Mouse (Mus musculus): ENCODE data around the gene Pms2.

Gene Pms2

GRCm38 (mm10) chr5:143932831-143933230, 23.1 kb downstream of the Pms2 start, which contains the start of gene Rsph10b:
Gene Rsph10b, plus strand, starts transcription at chr5:143933035.
- DNase-seq (ENCODE audit: low read depth in 2 of 2, low spot score in 2 of 2), result no peak

DNA sequence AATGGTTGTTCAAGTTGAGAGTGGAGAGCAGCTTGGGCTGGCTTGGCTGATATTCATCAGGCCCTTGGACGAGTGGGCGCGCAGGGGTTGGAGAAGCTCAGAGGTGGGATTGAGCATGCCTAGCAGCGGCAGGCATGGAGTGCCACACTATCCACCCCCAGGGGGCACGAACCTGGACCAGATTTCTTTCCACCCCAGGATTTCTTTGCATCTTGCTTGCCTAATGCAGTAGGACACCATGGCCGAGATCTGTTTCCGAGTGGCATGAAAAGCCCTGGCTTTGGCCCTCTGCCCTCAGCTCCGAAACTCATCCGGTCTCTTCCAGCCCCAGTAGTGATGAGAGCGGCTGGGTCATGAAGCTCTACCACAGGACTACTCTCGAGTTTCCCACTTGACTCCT, 23.6 kb downstream of the Pms2 start:
- DNase-seq (ENCODE audit: low read depth in 2 of 2, low spot score in 2 of 2), result no peak

- no peak for DNase-seq (ENCODE audit: low read depth in 2 of 2, low spot score in 2 of 2)
Observed at GRCm38 (mm10) chr5:143933875-143934274, 24.1 kb downstream of the Pms2 start.

GRCm38 (mm10) chr5:143936156-143936555, 26.4 kb downstream of the Pms2 start:
- DNase-seq (ENCODE audit: low read depth in 2 of 2, low spot score in 2 of 2), result no peak

- DNase-seq (ENCODE audit: low read depth in 2 of 2, low spot score in 2 of 2), result no peak
Observed at GRCm38 (mm10) chr5:143941588-143941987, 31.8 kb downstream of the Pms2 start.

GRCm38 (mm10) chr5:143943231-143944125, 33.7 kb downstream of the Pms2 start:
- no peak for DNase-seq (ENCODE audit: low read depth in 2 of 2, low spot score in 2 of 2)

- no peak for DNase-seq (ENCODE audit: low read depth in 2 of 2, low spot score in 2 of 2)
Observed at GRCm38 (mm10) chr5:143948361-143948760, 38.6 kb downstream of the Pms2 start.

DNA sequence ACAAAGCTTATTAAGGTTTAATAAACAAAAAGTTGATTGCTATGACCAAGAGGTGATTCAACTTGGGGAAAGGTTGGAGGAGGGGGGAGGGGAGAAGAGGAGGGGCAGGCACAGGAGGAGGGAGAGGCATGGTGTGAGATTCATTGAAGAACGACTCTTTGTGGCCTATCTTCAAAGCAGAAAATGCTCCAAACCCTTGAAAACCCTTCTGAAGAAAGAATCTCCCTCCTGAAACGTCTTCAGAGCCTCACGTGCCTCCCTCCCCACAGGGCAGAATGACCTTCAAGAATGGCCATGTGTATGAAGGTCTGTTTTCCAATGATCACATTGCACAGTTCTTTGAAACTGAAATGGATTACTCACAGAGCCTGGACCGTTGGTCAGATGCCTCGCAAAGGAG, 40.3 kb downstream of the Pms2 start:
- DNase-seq (ENCODE audit: low read depth in 2 of 2, low spot score in 2 of 2), result no peak

DNA sequence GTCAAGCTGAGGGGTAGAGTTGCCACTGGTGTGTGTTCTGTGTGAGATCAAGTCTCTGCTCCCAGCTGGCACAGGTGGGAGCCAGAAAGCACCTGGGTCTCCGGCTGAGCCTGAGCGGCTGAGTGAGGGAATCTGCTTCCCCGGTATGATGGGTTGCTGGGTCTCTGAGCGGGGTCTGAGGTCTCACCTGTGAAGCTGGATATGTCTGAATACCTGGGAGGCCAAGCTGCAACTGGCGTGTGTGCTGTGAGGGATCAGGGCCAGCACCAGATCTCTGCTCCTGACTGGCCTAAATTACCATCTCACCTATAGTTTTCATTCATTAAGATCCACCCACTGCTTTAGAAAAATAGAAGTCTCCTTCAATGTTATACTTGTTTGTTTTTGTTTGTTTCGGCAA, 47.3 kb downstream of the Pms2 start:
- DNase-seq (ENCODE audit: low read depth in 2 of 2, low spot score in 2 of 2), result no peak

- DNase-seq (ENCODE audit: low read depth in 2 of 2, low spot score in 2 of 2), result no peak
Observed at GRCm38 (mm10) chr5:143959551-143959950, 49.8 kb downstream of the Pms2 start.

DNA sequence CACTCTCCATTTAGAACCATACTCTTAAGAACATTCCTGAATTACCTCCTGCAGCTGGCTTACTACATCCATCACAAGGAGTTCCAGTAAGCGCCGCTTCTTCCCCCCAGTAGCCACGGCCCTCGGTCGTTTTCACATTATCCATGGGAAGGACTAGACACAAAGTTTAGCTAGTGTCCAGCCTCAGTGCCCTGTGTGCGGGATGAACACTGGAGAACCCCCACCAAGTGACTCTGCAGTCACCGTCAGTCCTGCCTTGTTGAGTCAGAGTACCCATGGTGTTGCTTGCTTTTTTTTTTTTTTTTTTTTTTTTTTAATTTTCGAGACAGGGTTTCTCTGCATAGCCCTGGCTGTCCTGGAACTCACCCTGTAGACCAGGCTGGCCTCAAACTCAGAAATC, 51.4 kb downstream of the Pms2 start:
- DNase-seq (ENCODE audit: low read depth in 2 of 2, low spot score in 2 of 2), result no peak

DNA sequence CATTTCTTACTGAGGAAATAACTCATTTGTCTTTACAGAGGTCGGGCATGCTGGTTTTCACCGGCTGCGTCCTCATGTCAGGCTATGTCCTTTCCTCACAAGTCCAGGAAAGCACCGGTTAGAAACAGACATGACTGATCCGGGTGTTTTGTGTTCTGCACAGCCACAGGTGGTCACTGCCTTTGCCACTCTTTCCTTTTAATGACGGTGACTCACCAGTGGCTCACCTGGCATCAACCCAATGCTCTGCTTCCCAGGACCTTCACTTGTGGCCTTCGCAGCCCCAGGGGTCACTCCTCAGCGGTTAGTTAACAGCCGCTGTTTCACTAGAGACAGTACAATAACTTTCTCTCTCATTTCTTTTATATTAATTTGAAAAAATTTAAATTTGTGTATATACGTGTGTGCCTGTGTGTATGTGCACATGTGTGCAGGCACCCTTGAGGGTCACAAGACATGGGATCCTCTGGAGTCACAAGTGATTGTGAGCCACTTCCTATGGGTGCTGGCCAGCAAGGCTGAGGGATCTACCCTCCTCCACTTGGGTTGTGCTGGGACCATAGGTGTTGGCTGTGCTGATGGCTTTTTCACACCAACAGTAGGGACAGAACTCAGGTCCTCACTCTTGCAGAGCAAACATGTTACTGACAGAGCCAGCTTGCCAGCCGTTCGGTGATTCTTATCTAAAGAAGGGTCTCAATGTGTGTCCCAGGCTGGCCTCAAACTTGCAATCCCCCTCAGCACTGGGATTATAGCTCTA, 56.0 kb downstream of the Pms2 start:
- DNase-seq (ENCODE audit: low read depth in 2 of 2, low spot score in 2 of 2), result no peak

DNA sequence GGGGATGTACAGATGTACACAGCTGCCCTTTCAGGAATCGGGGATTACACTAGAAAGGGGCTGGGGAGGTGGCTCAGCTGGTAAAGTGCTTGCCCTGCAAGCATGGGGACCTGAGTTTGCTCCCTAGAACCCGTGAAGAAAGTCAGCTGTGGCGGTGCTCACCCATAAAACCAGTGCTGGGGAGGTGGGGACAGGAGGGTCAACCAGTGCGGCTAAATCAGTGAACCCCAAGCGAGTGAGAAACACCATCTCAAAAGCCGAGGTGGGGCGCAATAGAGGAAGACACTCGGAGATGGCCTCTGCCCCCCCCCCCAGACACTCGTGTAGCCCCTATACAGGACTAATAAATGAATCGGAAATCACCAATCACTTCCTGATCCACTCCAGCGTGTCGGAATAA, 56.9 kb downstream of the Pms2 start:
- DNase-seq (ENCODE audit: low read depth in 2 of 2, low spot score in 2 of 2), result no peak

DNA sequence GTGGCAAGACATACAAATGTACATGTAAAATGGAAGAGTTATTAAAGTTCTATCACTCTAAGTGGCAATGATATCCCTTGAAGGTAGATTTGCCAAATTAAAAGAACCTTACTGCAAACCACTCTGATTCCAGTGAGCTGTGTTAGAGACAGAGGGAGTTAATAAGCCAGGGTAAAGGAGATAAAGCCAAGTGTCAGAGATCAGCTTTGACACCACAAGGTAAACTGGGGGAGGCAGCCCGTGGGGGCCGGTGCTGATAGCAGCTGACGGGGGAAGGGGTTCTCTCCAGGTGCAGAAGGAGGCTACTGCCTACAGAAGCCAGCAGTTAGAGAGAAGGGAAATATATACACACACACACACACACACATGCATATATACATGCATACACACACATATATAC, 62.9 kb downstream of the Pms2 start:
- DNase-seq (ENCODE audit: low read depth in 2 of 2, low spot score in 2 of 2), result no peak

- peak; percentile 28 to 40 for DNase-seq (ENCODE audit: low read depth in 2 of 2, low spot score in 2 of 2)
Observed at GRCm38 (mm10) chr5:143974931-143975630, 65.3 kb downstream of the Pms2 start.

- DNase-seq (ENCODE audit: low read depth in 2 of 2, low spot score in 2 of 2), result no peak
Observed at GRCm38 (mm10) chr5:143975631-143975933, 65.8 kb downstream of the Pms2 start.

GRCm38 (mm10) chr5:143976232-143976631, 66.5 kb downstream of the Pms2 start:
- DNase-seq (ENCODE audit: low read depth in 2 of 2, low spot score in 2 of 2), result no peak

DNA sequence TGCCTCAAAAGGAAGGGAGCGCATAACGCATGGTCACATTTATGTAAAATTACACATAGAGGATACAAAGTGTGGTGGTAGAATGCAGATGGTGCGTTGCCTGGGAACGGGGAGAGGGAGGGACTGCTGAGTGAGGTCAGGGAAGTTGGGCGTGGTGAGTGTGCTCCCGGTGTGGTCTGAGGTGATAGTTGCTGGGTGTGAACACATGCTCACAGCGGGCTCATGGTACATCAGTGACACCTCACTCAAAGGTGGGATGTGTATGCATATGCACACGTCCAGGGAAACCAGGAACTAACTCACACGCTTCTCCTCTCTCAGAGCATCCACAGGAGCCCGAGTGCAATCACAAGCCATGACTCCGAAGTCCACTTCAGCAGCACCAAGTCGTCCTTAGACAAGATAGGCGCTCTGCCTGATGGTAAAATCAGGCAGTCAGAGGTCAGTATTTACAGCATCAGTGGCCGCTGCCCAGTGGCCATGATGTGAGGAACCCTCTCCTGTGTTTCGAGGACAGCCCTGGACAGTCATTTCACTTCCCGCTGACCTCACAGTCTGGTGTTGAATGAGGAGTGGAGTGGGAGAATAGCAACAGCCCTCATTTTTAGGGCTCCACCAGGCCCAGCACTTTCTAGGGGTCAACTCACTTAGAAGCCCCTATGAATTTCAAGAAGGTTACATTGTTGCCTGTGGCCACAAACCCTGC, 67.1 kb downstream of the Pms2 start:
- DNase-seq (ENCODE audit: low read depth in 2 of 2, low spot score in 2 of 2), result no peak

DNA sequence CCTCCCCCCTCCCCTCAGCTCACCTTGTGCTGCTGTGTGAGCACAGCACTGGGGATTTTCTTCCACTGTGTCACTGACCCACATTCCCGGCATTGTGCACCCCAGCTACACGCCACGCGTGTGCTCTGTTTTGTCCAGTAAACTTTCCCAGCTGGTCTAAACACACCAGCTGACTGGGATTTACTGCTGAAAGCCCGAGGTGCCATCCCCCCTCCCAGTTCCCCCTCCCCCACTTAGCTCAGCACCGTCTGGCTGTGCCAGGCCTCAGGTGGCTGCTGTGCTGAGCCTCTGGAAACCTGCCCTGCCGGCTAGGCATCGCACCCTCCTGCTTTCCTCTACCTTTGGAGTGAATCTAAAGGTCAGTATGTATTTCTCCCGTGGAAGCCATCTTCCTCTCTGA, 71.1 kb downstream of the Pms2 start:
- DNase-seq (ENCODE audit: low read depth in 2 of 2, low spot score in 2 of 2), result no peak

GRCm38 (mm10) chr5:143982361-143982760, 72.6 kb downstream of the Pms2 start:
- DNase-seq (ENCODE audit: low read depth in 2 of 2, low spot score in 2 of 2), result no peak

Measured in CD8-positive naive resting alpha-beta T cell, adult 2 months (primary cell).